Mouse (Mus musculus) kidney, adult 2 months (tissue): ENCODE results near the gene Etfb. TPM values are rescaled to one million over a fixed set of nuclear protein-coding genes. Genes with fewer than 3 reads are reported as not detected.

Experiments used
- DNase-seq: peaks from one replicate; pipeline ENCODE4 v3.0.0; 2021
- H3K27ac ChIP-seq: fragments of 200-500 bp; 2 replicates; pipeline ENCODE4 v1.5.1; 2012; ENCODE audit warnings: low read depth, low read length, control low read depth, inconsistent platforms; ENCODE audit not compliant: insufficient read depth
- H3K27me3 ChIP-seq: fragments of 200-500 bp; replicated peaks from 2 replicates; pipeline ENCODE4 v1.6.1; 2012; ENCODE audit warnings: mild to moderate bottlenecking, moderate library complexity, low read length, inconsistent platforms; ENCODE audit not compliant: control insufficient read depth, insufficient read depth
- H3K36me3 ChIP-seq: fragments of 200-500 bp; 2 replicates; pipeline ENCODE4 v1.6.1; 2012; ENCODE audit warnings: mild to moderate bottlenecking, moderate library complexity, low read length, inconsistent platforms; ENCODE audit not compliant: control insufficient read depth, insufficient read depth
- H3K4me1 ChIP-seq: fragments of 200-500 bp; 2 replicates; pipeline ENCODE4 v1.6.1; 2011; ENCODE audit warnings: low read length; ENCODE audit not compliant: control insufficient read depth, insufficient read depth
- H3K4me3 ChIP-seq: fragments of 200-500 bp; 2 replicates; pipeline ENCODE4 v1.5.1; 2011; ENCODE audit warnings: mild to moderate bottlenecking, low read depth, low read length, control low read depth; ENCODE audit not compliant: insufficient read depth
- CTCF ChIP-seq: fragments of 200-500 bp; conservative IDR thresholded peaks from 2 replicates; pipeline ENCODE4 v1.5.1; 2011; ENCODE audit warnings: low read depth, mild to moderate bottlenecking, control low read depth, low read length, moderate library complexity, mixed read lengths; ENCODE audit not compliant: insufficient read depth, insufficient read length
- POLR2A ChIP-seq: fragments of 200-500 bp; IDR thresholded peaks from one replicate; pipeline ENCODE4 v1.6.1; 2011; ENCODE audit warnings: low read depth, low read length, control low read depth
- WGBS: fragments of 180-500 bp; shearing (Covaris S2); methylation state at CpG from one replicate; pipeline ENCODE4 v1.1.7; 2018; 5-methylcytosine and 5-hydroxymethylcytosine counted together
- polyA plus RNA-seq: library from polyadenylated mRNA; depleted of rRNA; stranded (reverse); fragments of >200 nt; gene quantifications from 2 replicates; pipeline ENCODE4 v1.2.3, GENCODE M21; 2012

Etfb gene
- polyA plus RNA-seq, 1 experiment: 614 TPM

- peak overlapping the region; percentile 51 for H3K27ac ChIP-seq
Observed at GRCm38 (mm10) chr7:43448246-43448645, 4.4 kb downstream of the Etfb start.

GRCm38 (mm10) chr7:43449811-43450210 lies 5.9 kb downstream of the Etfb start:
- WGBS: 61% methylated on average over 2 of the region's 2 CpGs
- Histone ChIP-seq H3K27me3 (no peaks in the 10 kb centered on the region), H3K27ac (peak overlapping the region; percentile 8; the same call in 1 of the 2 replicates), H3K4me1 (peaks cover 45% of the 10 kb centered on the region), H3K36me3 (no peaks in the 10 kb centered on the region; the same call in 1 of the 2 replicates), H3K4me3 (no peak overlapping the region)
- TF ChIP-seq CTCF (no peak), POLR2A (no peak)
- DNase-seq: no peak

More at GRCm38 (mm10) chr7:43448246-43448645, 4.4 kb downstream of the Etfb start:
- WGBS: 47% methylated on average over 3 of the region's 3 CpGs
- H3K4me3 ChIP-seq: no peak overlapping the region
- peaks cover 38% of the 10 kb centered on the region for H3K4me1 ChIP-seq
- no peak for TF ChIP-seq CTCF
- no peak for TF ChIP-seq POLR2A
- H3K36me3 ChIP-seq: no peaks in the 10 kb centered on the region; the same call in 1 of the 2 replicates
- DNase-seq: peak; percentile 77
- no peaks in the 10 kb centered on the region for H3K27me3 ChIP-seq

GRCm38 (mm10) chr7:43451726-43452125 lies 7.8 kb downstream of the Etfb start:
- WGBS: 87% methylated on average over 11 of the region's 11 CpGs
- DNase-seq: no peak
- TF ChIP-seq POLR2A: no peak
- TF ChIP-seq CTCF: no peak; the same call in 1 of the 2 replicates
- Histone ChIP-seq H3K4me1 (peaks cover 39% of the 10 kb centered on the region), H3K36me3 (peaks cover 1% of the 10 kb centered on the region; the same call in 1 of the 2 replicates), H3K27me3 (no peaks in the 10 kb centered on the region), H3K27ac (no peak overlapping the region), H3K4me3 (no peak overlapping the region)

- H3K27ac ChIP-seq: peak overlapping the region; percentile 52; the same call in 1 of the 2 replicates
- H3K36me3 ChIP-seq: peaks cover 1% of the 10 kb centered on the region; the same call in 1 of the 2 replicates
- TF ChIP-seq POLR2A (no peak), CTCF (no peak; the same call in 1 of the 2 replicates)
- H3K4me1 ChIP-seq: peaks cover 35% of the 10 kb centered on the region
- 44% methylated on average over 4 of the region's 4 CpGs for WGBS
- no peak for DNase-seq
- H3K27me3 ChIP-seq: no peaks in the 10 kb centered on the region
- no peak overlapping the region for H3K4me3 ChIP-seq
Observed at GRCm38 (mm10) chr7:43452609-43453008, 8.7 kb downstream of the Etfb start.

GRCm38 (mm10) chr7:43453599-43454355 lies 9.9 kb downstream of the Etfb start:
- Histone ChIP-seq H3K4me3 (no peak overlapping the region), H3K27ac (peak overlapping the region; percentile 52), H3K27me3 (no peaks in the 10 kb centered on the region), H3K36me3 (peaks cover 1% of the 10 kb centered on the region; the same call in 1 of the 2 replicates), H3K4me1 (peaks cover 29% of the 10 kb centered on the region)
- DNase-seq: peak; percentile 92
- WGBS: 34% methylated on average over 14 of the region's 14 CpGs
- TF ChIP-seq CTCF: no peak
- no peak for TF ChIP-seq POLR2A

- Histone ChIP-seq H3K27ac (peak overlapping the region; percentile 52), H3K27me3 (no peaks in the 10 kb centered on the region), H3K36me3 (peaks cover 1% of the 10 kb centered on the region; the same call in 1 of the 2 replicates), H3K4me3 (no peak overlapping the region), H3K4me1 (peaks cover 27% of the 10 kb centered on the region)
- 53% methylated on average over 6 of the region's 6 CpGs for WGBS
- TF ChIP-seq POLR2A (no peak), CTCF (no peak)
- DNase-seq: peak; percentile 66
Observed at GRCm38 (mm10) chr7:43454371-43454770, 10.5 kb downstream of the Etfb start.

GRCm38 (mm10) chr7:43462851-43463250 lies 19.0 kb downstream of the Etfb start, which contains the start of gene Vsig10l:
Vsig10l (plus strand) TSS chr7:43463151.
- no peaks in the 10 kb centered on the region for H3K27me3 ChIP-seq
- no peaks in the 10 kb centered on the region for H3K4me1 ChIP-seq
- H3K4me3 ChIP-seq: no peak within 1 kb of the TSS
- H3K27ac ChIP-seq: no peak within 1 kb of the TSS
- DNase-seq: no peak
- no peaks in the 10 kb centered on the region for H3K36me3 ChIP-seq
- TF ChIP-seq POLR2A (no peak), CTCF (no peak)
- 77% methylated on average over 4 of the region's 4 CpGs for WGBS
